Comparison of ENCODE assay signal across 24 mouse cellular contexts in genomic region chr6:34243001-34243400, GRCm38 (mm10).
DNase-seq lines count a peak whose midpoint lies in the region; ATAC-seq and TF ChIP-seq lines count a peak whose summit lies in the region.
"Had no signal": no experiment of that assay in that cellular context is flagged by ENCODE, and none has a peak within 500 bp of the region (broad histone marks: within the 10 kb centered on the region; RNA-seq: fewer than 3 reads in every experiment).

No protein-coding gene starts in this region.

- 74% methylated on average over 3 of the region's 3 CpGs for WGBS in kidney, adult 2 months
- 88% methylated on average over 3 of the region's 3 CpGs for WGBS in midbrain, embryonic 14.5 days
- WGBS in midbrain, embryonic 11.5 days: 89% methylated on average over 3 of the region's 3 CpGs

- no peak for TF ChIP-seq POLR2A in kidney, adult 2 months (IDR thresholded peaks at IDR 0.05; ENCODE audit: low read depth, low read length)

- no peak overlapping the region for H3K4me3 ChIP-seq in kidney, adult 2 months (ENCODE audit: insufficient read depth, low read depth, low read length)
- no peak overlapping the region for H3K4me3 ChIP-seq in midbrain, embryonic 14.5 days (replicated peaks; ENCODE audit: low read depth, low read length)
- no peak overlapping the region for H3K4me3 ChIP-seq in midbrain, embryonic 11.5 days (ENCODE audit: low read depth, low read length)
- H3K4me3 ChIP-seq: forebrain, embryonic 15.5 days; heart, embryonic 15.5 days; liver, embryonic 13.5 days; lung, embryonic 15.5 days; midbrain, embryonic 15.5 days; neural tube, embryonic 15.5 days; stomach, embryonic 15.5 days had no signal

- DNase-seq in adrenal gland, postnatal 10 days: peak; percentile 45
- DNase-seq in adrenal gland, adult 18-20 months (ENCODE audit: low spot score in 2 of 2): no peak
- DNase-seq in kidney, adult 2 months: peak; percentile 23
- no peak for DNase-seq in kidney, adult 8-10 months
- DNase-seq in midbrain, embryonic 14.5 days: peak; percentile 13
- no peak for DNase-seq in midbrain, embryonic 11.5 days (ENCODE audit: low spot score, missing footprints)
- DNase-seq in gastrocnemius, postnatal 36 days: no peak
- DNase-seq: adrenal gland, adult 8-10 months; cerebellum, adult 11-12 months; cerebellum, adult 9-11 months; kidney, adult 18-20 months; kidney, postnatal 4 days; liver, embryonic 13.5 days; retina, postnatal 1 day; right cerebral cortex, postnatal 25 days had no signal

- no peak for TF ChIP-seq CTCF in kidney, adult 2 months (conservative IDR thresholded peaks at IDR 0.05; ENCODE audit: insufficient read depth, insufficient read length, low read depth, low read length)

- H3K27me3 ChIP-seq in kidney, adult 2 months (replicated peaks; ENCODE audit: control insufficient read depth, insufficient read depth, low read length): no peaks in the 10 kb centered on the region
- H3K27me3 ChIP-seq in midbrain, embryonic 14.5 days (ENCODE audit: control insufficient read depth, insufficient read depth, low read length): no peaks in the 10 kb centered on the region
- no peaks in the 10 kb centered on the region for H3K27me3 ChIP-seq in midbrain, embryonic 11.5 days (ENCODE audit: control insufficient read depth, insufficient read depth, low read length)
- H3K27me3 ChIP-seq: forebrain, embryonic 15.5 days; heart, embryonic 15.5 days; liver, embryonic 13.5 days; lung, embryonic 15.5 days; midbrain, embryonic 15.5 days; neural tube, embryonic 15.5 days; stomach, embryonic 15.5 days had no signal

- no peak overlapping the region for H3K9ac ChIP-seq in midbrain, embryonic 14.5 days (replicated peaks; ENCODE audit: low read length)
- no peak overlapping the region for H3K9ac ChIP-seq in midbrain, embryonic 11.5 days (ENCODE audit: low read length)
- H3K9ac ChIP-seq: forebrain, embryonic 15.5 days; heart, embryonic 15.5 days; liver, embryonic 13.5 days; lung, embryonic 15.5 days; midbrain, embryonic 15.5 days; neural tube, embryonic 15.5 days; stomach, embryonic 15.5 days had no signal

- H3K36me3 ChIP-seq in kidney, adult 2 months (ENCODE audit: control insufficient read depth, insufficient read depth, low read length): no peaks in the 10 kb centered on the region
- H3K36me3 ChIP-seq in midbrain, embryonic 14.5 days (ENCODE audit: control insufficient read depth, insufficient read depth, low read length): no peaks in the 10 kb centered on the region
- H3K36me3 ChIP-seq in midbrain, embryonic 11.5 days (ENCODE audit: control insufficient read depth, insufficient read depth, low read length): no peaks in the 10 kb centered on the region
- H3K36me3 ChIP-seq: forebrain, embryonic 15.5 days; heart, embryonic 15.5 days; liver, embryonic 13.5 days; lung, embryonic 15.5 days; midbrain, embryonic 15.5 days; neural tube, embryonic 15.5 days; stomach, embryonic 15.5 days had no signal

- no peaks in the 10 kb centered on the region for H3K9me3 ChIP-seq in midbrain, embryonic 14.5 days (ENCODE audit: control insufficient read depth, low read length)
- H3K9me3 ChIP-seq in midbrain, embryonic 11.5 days (ENCODE audit: control insufficient read depth, low read length): no peaks in the 10 kb centered on the region
- H3K9me3 ChIP-seq: forebrain, embryonic 15.5 days; heart, embryonic 15.5 days; liver, embryonic 13.5 days; lung, embryonic 15.5 days; midbrain, embryonic 15.5 days; neural tube, embryonic 15.5 days; stomach, embryonic 15.5 days had no signal

- H3K4me1 ChIP-seq in kidney, adult 2 months (ENCODE audit: control insufficient read depth, insufficient read depth, low read length): peaks cover under 1% of the 10 kb centered on the region; the same call in 1 of the 2 replicates
- H3K4me1 ChIP-seq in midbrain, embryonic 14.5 days (ENCODE audit: control insufficient read depth, insufficient read depth, low read length): no peaks in the 10 kb centered on the region
- H3K4me1 ChIP-seq in midbrain, embryonic 11.5 days (ENCODE audit: control insufficient read depth, insufficient read depth, low read length): peaks cover 7% of the 10 kb centered on the region
- H3K4me1 ChIP-seq: forebrain, embryonic 15.5 days; heart, embryonic 15.5 days; midbrain, embryonic 15.5 days; stomach, embryonic 15.5 days had no signal

- ATAC-seq in midbrain, embryonic 14.5 days (ENCODE audit: low FRiP score, low TSS enrichment): no peak
- ATAC-seq in midbrain, embryonic 11.5 days (ENCODE audit: low FRiP score): no peak
- ATAC-seq: forebrain, embryonic 15.5 days; hindbrain, embryonic 16.5 days; midbrain, embryonic 15.5 days had no signal

- H3K4me2 ChIP-seq in midbrain, embryonic 14.5 days (ENCODE audit: low read length): no peak overlapping the region
- no peak overlapping the region for H3K4me2 ChIP-seq in midbrain, embryonic 11.5 days
- H3K4me2 ChIP-seq: forebrain, embryonic 15.5 days; heart, embryonic 15.5 days; liver, embryonic 13.5 days; lung, embryonic 15.5 days; midbrain, embryonic 15.5 days had no signal

- H3K27ac ChIP-seq in kidney, adult 2 months (ENCODE audit: insufficient read depth, low read depth, low read length): no peak overlapping the region
- H3K27ac ChIP-seq in midbrain, embryonic 14.5 days (replicated peaks; ENCODE audit: low read depth, low read length): no peak overlapping the region
- no peak overlapping the region for H3K27ac ChIP-seq in midbrain, embryonic 11.5 days (ENCODE audit: low read depth, low read length)
- H3K27ac ChIP-seq: forebrain, embryonic 15.5 days; heart, embryonic 15.5 days; kidney, postnatal 0 days; liver, embryonic 13.5 days; lung, embryonic 15.5 days; macrophage; midbrain, embryonic 15.5 days; neural tube, embryonic 15.5 days; stomach, embryonic 15.5 days had no signal

- intact Hi-C loops in gastrocnemius, postnatal 36 days (cut with DNase I): no loop called here

Comparison
In these comparisons a context has a peak if more than half of its experiments do, and no peak if none do; other contexts are left out.
1. DNase-seq: peak in adrenal gland, postnatal 10 days (single experiment), kidney, adult 2 months (single experiment) and midbrain, embryonic 14.5 days (single experiment); none in adrenal gland, adult 18-20 months (0 of 2), kidney, adult 8-10 months (0 of 2), midbrain, embryonic 11.5 days (single experiment) and gastrocnemius, postnatal 36 days (0 of 2).